Mouse (Mus musculus) left cerebral cortex, adult 2 months (tissue): ENCODE data around the gene Scarb2. TPM values are rescaled to one million over a fixed set of nuclear protein-coding genes. Genes with fewer than 3 reads are reported as not detected.
A peak's percentile ranks its signal among the peaks of the same experiment; 100 is the strongest.

ENCODE experiments used
- DNase-seq, 2 experiments: peaks; one replicate each; pipeline ENCODE4 v3.0.0; 2021 to 2022; ENCODE audit warnings: low spot score in 2 of 2, mixed read lengths in 1 of 2; ENCODE audit errors: extremely low spot score in 1 of 2
- H3K27ac ChIP-seq: fragments of 200-600 bp; 2 replicates; pipeline ENCODE4 v1.8.1; 2022
- H3K4me3 ChIP-seq: fragments of 200-600 bp; 2 replicates; pipeline ENCODE4 v1.8.1; 2022
- CTCF ChIP-seq: fragments of 200-600 bp; IDR thresholded peaks from 2 replicates; pipeline ENCODE4 v1.8.1; 2022; ENCODE audit warnings: antibody characterized with exemption, mild to moderate bottlenecking, moderate library complexity
- intact Hi-C: fragments of 180-260 bp; cut with DNase I; formaldehyde crosslinking; loops from one replicate; pipeline ENCODE4 v1.15.1; 2025
- total RNA-seq, 2 experiments: library from RNA; stranded (reverse); gene quantifications; 2 replicates each; pipeline ENCODE4 v1.2.3; 2021

The Scarb2 gene
- total RNA-seq, 2 experiments from 2014 or later: 82.6 to 91.9 TPM

DNA sequence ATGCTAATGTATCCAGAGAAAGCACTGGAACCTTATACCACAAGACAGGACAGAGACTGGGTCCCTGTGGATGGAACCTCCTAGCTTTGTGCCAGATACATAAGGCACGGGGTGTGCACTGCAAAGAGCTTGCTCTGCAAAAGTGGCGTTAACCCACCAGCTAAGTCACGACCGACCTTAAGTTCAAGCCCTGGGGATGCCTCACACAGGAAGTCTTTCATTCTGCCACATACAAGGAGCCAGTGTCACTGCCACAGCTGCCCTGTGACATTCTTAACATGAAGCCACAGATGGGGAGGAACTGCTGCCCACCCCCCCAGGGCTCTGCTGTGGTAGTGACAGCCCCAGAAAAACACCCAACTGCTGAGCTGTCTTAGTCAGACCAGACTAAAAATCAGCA is 15.9 kb downstream of the Scarb2 start:
- no peak overlapping the region for H3K27ac ChIP-seq

DNA sequence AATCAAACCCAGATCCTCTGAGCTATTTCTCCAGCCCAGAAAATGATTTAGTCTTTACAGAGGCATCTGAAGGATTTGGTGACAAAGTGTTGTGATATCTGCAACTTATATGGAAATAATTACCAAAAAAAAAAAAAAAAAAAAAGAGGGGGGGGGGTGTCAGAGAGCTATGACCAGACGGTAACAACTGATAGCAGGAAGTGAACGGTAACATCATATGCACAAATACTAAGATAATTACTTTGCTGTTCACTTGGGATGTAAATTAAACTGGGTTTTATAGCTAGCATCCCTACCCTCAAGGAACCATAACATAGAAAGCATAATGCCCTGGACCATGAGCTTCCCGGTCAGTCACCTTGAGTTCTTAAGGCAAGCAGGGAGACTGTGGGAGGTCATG is 16.3 kb downstream of the Scarb2 start:
- no peak overlapping the region for H3K4me3 ChIP-seq
- intact Hi-C loops: no loop called here

More for the DNA sequence above, 15.9 kb downstream of the Scarb2 start:
- TF ChIP-seq CTCF: no peak
- no peak for DNase-seq
- intact Hi-C loops: no loop called here
- no peak overlapping the region for H3K4me3 ChIP-seq

DNA sequence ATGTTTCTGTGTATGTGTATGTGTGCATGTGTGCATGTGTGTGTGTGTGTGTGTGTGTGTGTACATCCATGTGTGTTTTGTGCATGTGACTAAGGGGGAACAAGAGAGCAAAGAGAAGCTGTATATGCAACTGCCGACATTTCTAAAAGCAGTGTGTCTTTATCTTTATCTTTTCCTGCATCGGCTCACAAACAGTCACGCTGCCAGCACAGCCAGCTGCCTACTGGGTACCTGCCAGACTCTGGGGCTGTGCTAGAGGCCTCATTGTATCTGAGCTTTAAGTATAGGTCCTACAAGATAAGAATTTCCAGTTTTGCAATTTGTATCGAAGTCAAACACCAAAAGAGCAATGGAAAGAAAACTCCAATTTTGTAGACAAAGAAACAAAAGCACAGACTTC is 17.1 kb downstream of the Scarb2 start:
- peak in 1 of 2 experiments; percentile 45 for DNase-seq
- TF ChIP-seq CTCF: no peak
- H3K27ac ChIP-seq: peak overlapping the region; percentile 53
- H3K4me3 ChIP-seq: no peak overlapping the region
- intact Hi-C loops: loop anchor here (2.0 kb wide), 1 partner anchor 15 kb away; no protein-coding TSS in a partner anchor

More for the DNA sequence above, 16.3 kb downstream of the Scarb2 start:
- no peak for DNase-seq
- no peak overlapping the region for H3K27ac ChIP-seq
- TF ChIP-seq CTCF: no peak

DNA sequence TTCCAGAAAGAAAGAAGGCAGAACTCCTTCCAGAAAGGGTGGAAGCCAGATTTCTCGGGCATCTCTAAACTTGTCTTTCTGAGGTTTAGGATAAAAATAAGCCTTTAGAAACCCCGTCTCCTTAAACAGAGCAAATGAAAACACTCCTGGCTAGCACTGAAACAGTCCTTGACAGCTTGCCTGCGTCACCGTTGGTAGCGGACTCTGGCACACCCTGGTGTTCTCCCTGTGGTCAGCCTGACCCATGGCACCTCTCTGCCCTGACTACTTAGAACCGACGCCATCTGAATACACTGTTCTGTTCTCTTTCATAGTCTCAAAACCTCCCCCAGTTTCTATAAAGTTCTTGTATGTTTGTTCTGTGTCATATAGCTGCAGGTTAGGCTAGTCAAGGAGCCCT is 17.7 kb downstream of the Scarb2 start:
- DNase-seq: no peak
- no peak overlapping the region for H3K4me3 ChIP-seq
- peak overlapping the region; percentile 67; the same call in 1 of the 2 replicates for H3K27ac ChIP-seq
- intact Hi-C loops: loop anchor here (2.0 kb wide), 1 partner anchor 16 kb away; no protein-coding TSS in a partner anchor
- TF ChIP-seq CTCF: no peak

DNA sequence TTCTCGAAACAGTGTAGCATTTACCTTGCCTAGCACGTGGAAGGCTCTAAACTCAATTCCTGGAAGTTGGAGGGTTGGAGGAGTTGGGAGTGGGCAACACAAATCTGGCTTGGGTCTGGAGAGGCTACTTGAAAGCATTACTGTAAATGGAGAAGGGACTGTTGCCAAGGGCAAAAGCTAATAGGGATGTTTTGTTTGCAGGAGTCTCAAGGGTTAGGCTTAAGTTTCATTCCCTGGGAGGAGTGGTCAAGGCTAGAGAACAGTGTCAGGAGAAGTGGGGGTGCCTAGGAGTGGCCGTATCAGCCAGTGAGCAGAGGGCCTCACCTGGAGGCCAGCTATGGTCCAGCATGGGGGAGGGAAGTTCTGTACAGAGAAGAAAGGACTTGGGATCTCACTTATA is 18.2 kb downstream of the Scarb2 start:
- no peak for TF ChIP-seq CTCF
- Histone ChIP-seq H3K27ac (peak overlapping the region; percentile 67; the same call in 1 of the 2 replicates), H3K4me3 (no peak overlapping the region)
- intact Hi-C loops: loop anchor here (2.0 kb wide), 1 partner anchor 16 kb away; no protein-coding TSS in a partner anchor
- DNase-seq: no peak

DNA sequence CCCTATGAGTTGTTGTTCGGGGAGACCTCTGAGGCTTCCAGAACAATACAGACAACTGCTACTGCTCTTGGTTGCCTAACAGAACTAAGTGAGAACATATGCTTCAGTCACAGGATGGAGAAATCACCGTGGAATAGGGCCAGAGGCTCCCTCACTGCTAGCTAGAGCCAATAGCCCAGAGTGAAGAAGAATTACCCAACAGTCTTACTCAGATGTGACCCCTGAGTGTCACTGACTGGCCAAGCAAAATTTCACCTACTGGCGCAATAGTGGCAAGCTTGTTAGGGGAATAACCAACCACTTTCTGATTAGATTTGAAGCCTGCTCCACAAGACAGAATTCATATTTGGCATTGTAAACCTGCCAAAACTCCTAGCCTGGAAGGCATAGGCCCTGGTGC is 19.9 kb downstream of the Scarb2 start:
- TF ChIP-seq CTCF: no peak
- intact Hi-C loops: no loop called here
- DNase-seq: no peak
- H3K27ac ChIP-seq: no peak overlapping the region
- no peak overlapping the region for H3K4me3 ChIP-seq

DNA sequence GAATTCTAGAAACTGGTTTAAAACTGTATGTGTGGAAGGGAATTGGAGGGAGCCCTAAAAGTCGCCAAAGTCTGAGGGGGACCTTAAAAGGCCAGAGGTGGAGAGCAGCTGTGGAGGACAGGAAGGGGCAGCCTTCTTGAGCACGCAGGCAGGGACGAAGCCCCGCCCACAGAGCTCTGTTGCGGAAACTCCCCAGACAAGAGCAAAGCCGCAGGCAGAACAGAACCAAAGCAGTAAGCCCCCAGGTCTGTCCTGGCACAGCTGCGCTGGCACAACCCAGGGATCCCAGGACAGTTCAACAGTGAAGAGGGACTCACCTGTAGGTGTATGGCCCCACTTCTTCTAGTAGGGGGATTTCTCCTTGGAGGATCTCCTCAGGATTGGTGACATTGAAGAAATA is 21.8 kb downstream of the Scarb2 start:
- Histone ChIP-seq H3K4me3 (no peak overlapping the region), H3K27ac (no peak overlapping the region)
- no peak for DNase-seq
- TF ChIP-seq CTCF: no peak
- intact Hi-C loops: no loop called here

DNA sequence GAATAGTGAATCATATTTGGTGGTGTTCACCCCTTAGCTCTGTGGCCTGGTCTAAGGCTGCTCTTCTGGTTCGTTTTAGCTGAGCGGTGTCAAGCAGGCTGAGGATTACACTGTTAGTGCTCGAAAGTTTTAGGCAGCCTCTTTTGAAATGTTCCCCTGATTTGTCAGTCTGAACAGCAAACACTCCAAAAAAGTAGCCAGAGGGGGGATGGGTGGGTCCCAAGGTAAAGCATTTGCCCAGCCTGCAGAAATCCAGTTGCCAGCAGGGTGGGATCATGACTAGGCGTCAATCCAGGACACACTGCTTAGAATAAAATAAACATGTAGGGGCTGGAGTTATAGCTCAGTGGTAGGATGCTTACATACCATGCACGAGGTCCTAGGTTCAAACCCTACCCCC is 33.8 kb downstream of the Scarb2 start:
- TF ChIP-seq CTCF: no peak
- H3K4me3 ChIP-seq: no peak overlapping the region
- H3K27ac ChIP-seq: no peak overlapping the region
- intact Hi-C loops: no loop called here
- no peak for DNase-seq

DNA sequence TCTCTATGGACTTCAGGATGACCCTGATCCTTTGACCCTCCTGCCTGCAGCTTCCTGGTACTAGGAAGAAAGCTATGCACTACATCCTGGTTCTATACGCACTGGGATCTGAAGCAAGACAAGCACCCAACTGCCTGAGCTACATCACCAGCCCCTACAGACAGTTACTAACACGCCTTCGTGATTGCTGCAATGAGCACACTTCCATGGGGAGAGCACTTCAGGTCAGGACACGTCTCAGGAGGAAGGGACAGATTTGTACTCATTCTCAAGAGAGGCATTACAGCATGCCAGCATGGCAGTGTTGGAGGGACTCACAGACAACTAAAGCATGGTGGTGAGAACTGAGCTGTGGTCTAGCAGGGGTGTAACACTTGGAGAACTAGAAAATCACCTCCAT is 35.1 kb downstream of the Scarb2 start:
- no peak overlapping the region for H3K27ac ChIP-seq
- H3K4me3 ChIP-seq: no peak overlapping the region
- intact Hi-C loops: no loop called here
- no peak for TF ChIP-seq CTCF
- no peak for DNase-seq

DNA sequence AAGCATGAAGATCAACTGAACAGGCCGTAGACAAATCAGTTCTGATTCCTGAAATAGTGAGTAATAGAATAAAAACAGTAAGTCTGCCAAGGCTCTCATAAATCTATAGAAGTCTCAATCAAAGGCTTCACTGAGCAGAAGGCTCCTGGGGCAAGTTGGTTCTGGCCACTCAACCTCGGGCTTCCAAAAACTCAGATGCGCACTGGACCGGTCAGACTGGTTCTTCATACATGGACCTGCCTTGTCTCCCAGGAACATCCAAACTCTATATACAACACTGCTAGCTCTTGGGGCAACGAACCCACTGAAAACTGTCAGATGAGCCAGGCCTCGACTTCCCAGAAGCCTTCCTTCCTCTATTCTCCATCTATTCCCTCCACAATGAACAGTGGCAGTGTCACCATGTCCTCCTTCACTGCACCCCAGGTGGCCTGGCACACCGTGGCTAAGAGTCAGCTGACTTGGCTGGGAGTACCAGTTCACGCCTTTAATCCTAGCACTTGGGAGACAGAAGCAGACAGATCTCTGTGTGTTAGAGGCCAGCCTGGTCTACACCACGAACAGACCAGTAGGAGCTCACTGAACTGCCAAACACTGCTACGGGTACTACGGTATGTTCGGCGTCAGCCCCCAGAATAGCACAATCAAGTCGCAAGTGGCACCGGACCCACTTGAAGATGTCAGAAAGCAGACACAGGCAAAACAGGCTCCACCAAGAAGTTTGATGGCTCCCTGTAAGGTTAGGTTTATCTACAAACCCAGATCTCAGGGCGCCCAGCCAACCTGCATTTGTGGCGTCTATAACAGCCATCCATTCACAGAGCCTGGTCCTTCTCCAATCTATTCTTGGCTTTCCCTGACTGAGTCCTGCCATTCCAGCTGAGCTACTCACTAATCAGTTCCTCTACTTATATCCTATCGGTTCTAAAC is 37.2 kb downstream of the Scarb2 start:
- Histone ChIP-seq H3K4me3 (no peak overlapping the region), H3K27ac (no peak overlapping the region)

DNA sequence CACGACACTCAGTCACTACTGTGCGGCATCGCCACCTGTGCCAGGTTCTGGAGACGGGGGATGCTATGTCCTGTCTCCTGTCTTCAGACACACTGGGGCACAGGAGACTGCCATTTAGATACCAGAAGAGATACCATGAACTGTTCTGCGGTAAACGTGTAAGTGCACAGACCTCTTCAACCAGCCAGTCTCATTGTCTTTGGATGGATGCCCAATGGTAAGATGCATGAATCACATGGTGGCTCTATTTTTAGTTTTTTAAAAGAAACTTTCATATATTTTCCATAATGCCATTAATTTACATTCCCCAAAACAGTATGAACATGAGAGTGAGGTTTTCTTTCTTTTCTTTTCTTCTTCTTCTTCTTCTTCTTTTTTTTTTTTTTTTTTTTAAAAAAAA is 38.4 kb downstream of the Scarb2 start:
- Histone ChIP-seq H3K4me3 (no peak overlapping the region), H3K27ac (no peak overlapping the region)
- intact Hi-C loops: loop anchor here (5.0 kb wide), 1 partner anchor 254 kb away; no protein-coding TSS in a partner anchor
- DNase-seq: no peak
- TF ChIP-seq CTCF: no peak

More for the DNA sequence above, 37.2 kb downstream of the Scarb2 start:
- intact Hi-C loops: loop anchor here (5.0 kb wide), 1 partner anchor 253 kb away; no protein-coding TSS in a partner anchor
- no peak for TF ChIP-seq CTCF
- no peak for DNase-seq

DNA sequence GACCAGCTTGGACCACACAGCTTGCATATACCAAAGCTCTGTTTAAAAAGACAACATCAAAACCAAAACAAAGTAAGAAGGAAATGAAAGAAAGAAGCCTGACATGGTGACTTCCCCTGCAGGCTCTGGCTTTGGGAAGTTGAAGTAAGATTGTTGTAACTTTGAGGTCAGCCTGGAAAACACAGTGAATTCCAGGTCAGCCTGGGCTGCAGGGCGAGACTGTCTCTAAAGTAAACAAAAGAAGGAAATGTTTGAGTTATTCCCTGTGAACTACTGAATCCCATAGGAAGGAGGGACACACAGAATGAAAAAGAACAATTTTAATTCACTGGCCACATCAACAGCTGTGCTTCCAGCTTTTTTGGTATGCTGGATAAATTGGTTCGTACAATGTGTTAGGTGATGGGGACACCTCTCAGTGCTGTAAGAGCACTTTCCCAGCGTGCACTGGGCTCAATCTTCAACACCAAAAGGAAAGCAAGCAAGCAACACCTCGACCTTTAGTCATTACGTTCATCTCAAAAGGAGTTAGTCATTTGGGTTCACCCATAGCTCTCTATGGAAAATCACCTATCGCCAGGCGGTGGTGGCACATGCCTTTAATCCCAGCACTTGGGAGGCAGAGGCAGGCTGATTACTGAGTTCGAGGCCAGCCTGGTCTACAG is 39.4 kb downstream of the Scarb2 start:
- intact Hi-C loops: loop anchor here (5.0 kb wide), 1 partner anchor 255 kb away; no protein-coding TSS in a partner anchor
- no peak overlapping the region for H3K4me3 ChIP-seq
- no peak for DNase-seq
- H3K27ac ChIP-seq: no peak overlapping the region
- no peak for TF ChIP-seq CTCF
